Mouse (Mus musculus) forebrain, embryonic 12.5 days (tissue): ENCODE measurements around the gene Tmem176a. TPM values are rescaled to one million over a fixed set of nuclear protein-coding genes. Genes with fewer than 3 reads are reported as not detected.
"Not testable (repeated sequence)": the region's sequence is repeated elsewhere in the genome, so short reads cannot be mapped to it uniquely, and the experiment has no call there.

Experiments used
- ATAC-seq: fragments of 200-750 bp; cut with Nextera tagmentation; 2 replicates; pipeline ENCODE4 v1.8.0; 2017; ENCODE audit warnings: moderate TSS enrichment; ENCODE audit not compliant: low FRiP score
- H3K27ac ChIP-seq: fragments of 300-500 bp; sonication (generic); 2 replicates; pipeline ENCODE4 v1.5.1; 2016; ENCODE audit warnings: mild to moderate bottlenecking
- H3K27me3 ChIP-seq: fragments of 300-500 bp; sonication (generic); 2 replicates; pipeline ENCODE4 v1.6.1; 2016; ENCODE audit warnings: mild to moderate bottlenecking
- H3K36me3 ChIP-seq: fragments of 300-500 bp; sonication (generic); replicated peaks from 2 replicates; pipeline ENCODE4 v1.6.1; 2016; ENCODE audit warnings: mild to moderate bottlenecking
- H3K4me1 ChIP-seq: fragments of 300-500 bp; sonication (generic); 2 replicates; pipeline ENCODE4 v1.6.1; 2016
- H3K4me2 ChIP-seq: fragments of 300-500 bp; sonication (generic); 2 replicates; pipeline ENCODE4 v1.6.1; 2016; ENCODE audit warnings: mild to moderate bottlenecking, moderate library complexity
- H3K4me3 ChIP-seq: fragments of 300-500 bp; sonication (generic); replicated peaks from 2 replicates; pipeline ENCODE4 v1.5.1; 2016; ENCODE audit warnings: mild to moderate bottlenecking
- H3K9ac ChIP-seq: fragments of 300-500 bp; sonication (generic); 2 replicates; pipeline ENCODE4 v1.6.1; 2016; ENCODE audit warnings: mild to moderate bottlenecking
- H3K9me3 ChIP-seq: fragments of 300-500 bp; sonication (generic); 2 replicates; pipeline ENCODE4 v1.6.1; 2016
- WGBS: fragments of 180-500 bp; shearing (Covaris S2); methylation state at CpG from one replicate; pipeline ENCODE4 v1.1.7; 2016; 5-methylcytosine and 5-hydroxymethylcytosine counted together
- polyA plus RNA-seq: library from polyadenylated mRNA; unstranded; fragments of >200 nt; fragmentation: Nextera tagmentation; extraction: Ambion mirVana; gene quantifications from 2 replicates; pipeline ENCODE4 v1.2.1, GENCODE M21; 2016

Tmem176a gene
- polyA plus RNA-seq, 1 experiment from 2014 or later: 16.7 TPM

DNA sequence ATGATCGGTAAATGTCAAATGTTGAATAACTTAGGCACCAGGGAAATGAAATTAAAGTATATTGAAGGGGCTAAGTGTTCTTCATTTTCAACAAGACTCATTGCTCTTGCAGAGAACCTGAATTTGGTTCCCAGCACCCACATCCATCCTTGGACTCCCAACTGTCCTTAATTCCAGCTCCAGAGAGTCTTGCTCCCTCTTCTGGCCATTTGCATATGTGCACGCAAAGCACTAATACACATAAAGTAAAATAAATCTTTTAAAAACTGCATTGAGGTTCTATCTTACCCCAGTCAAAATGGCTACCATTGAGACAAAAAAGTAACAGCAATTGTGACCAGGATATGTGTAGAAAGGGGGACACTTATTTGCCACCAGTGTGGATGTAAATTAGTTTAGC is 13.4 kb downstream of the Tmem176a start:
- peaks cover 2% of the 10 kb centered on the region; the same call in 1 of the 2 replicates for H3K27me3 ChIP-seq
- no peak for ATAC-seq
- no peak overlapping the region for H3K27ac ChIP-seq
- WGBS: 95% methylated on average over 2 of the region's 2 CpGs
- H3K36me3 ChIP-seq: no peaks in the 10 kb centered on the region
- H3K9me3 ChIP-seq: no peaks in the 10 kb centered on the region
- H3K4me3 ChIP-seq: no peak overlapping the region
- peaks cover 7% of the 10 kb centered on the region for H3K4me1 ChIP-seq
- no peak overlapping the region for H3K9ac ChIP-seq
- no peak overlapping the region for H3K4me2 ChIP-seq

DNA sequence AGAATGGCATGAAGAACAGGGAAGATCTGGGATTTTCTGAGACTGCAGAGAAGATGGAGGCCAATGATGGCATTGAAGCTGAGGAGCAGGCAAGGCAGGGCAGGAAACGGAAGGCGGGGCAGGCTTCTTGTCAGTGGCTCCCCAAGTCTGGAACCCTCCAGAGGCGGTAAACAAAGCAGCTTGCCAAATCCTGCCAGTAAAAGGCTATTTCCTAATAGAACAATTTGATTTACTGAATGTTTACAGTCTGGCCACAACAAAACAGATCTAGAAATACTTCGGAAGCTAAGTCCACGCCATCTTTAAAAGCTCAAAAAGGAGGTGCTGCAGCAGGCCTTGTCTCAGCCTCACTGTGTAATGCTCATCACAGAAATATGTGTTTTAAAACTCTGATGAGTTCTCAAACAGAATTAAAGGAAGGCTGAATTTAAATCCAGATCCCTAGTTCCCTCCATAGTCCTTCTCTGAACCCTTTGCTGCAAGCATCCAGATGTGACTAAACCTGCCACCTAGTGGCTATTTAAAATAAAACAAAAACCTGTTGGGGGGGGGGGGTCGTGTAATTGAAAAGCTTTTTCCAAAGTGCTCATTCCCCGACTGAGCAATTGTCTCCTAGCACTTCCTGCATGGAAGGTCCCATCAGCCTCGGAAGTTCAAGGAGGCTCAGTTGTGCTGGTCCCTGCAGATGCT is 17.0 kb downstream of the Tmem176a start:
- H3K36me3 ChIP-seq: no peaks in the 10 kb centered on the region
- H3K27ac ChIP-seq: no peak overlapping the region
- H3K27me3 ChIP-seq: peaks cover 36% of the 10 kb centered on the region
- H3K4me3 ChIP-seq: no peak overlapping the region
- 49% methylated on average over 8 of the region's 8 CpGs for WGBS
- H3K4me1 ChIP-seq: peaks cover 2% of the 10 kb centered on the region; the same call in 1 of the 2 replicates
- H3K9ac ChIP-seq: no peak overlapping the region
- ATAC-seq: no peak
- H3K9me3 ChIP-seq: no peaks in the 10 kb centered on the region
- no peak overlapping the region for H3K4me2 ChIP-seq

DNA sequence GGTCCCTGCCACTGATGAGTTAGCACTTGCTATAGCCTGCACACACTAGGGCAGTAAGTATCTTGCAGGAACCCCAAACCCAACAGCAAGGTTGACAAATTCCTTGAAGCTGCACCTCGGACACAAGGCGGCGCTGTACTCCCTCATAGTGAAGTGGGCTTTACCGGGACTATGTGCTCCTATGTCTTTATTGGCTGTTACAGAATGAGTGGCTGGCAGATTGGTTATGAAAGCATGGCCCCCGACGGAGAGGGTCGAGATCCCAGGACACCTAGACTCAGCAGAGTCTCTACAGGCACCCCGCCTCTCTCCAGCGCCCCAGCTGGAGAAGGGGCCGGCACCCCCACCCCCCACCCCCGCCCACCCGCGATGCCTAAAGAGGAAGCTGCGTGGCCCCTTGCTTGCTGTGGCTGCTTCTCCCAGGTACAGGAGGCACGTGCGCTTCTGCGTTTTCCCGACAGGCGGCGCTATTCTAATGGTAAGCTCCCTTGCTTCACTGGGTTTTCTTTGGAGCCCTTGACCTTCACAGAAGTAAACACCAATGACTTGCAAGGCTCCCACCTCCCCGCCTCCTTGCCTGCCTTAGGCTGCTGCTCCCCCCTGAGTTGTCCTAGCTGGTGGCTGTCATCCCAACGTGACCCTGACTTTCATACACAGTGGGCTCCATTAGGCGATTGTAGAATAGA is 19.6 kb downstream of the Tmem176a start:
- Histone ChIP-seq H3K4me3 (no peak overlapping the region), H3K4me1 (peaks cover 2% of the 10 kb centered on the region; the same call in 1 of the 2 replicates), H3K4me2 (peak overlapping the region; percentile 42), H3K9ac (no peak overlapping the region), H3K27me3 (peaks cover 57% of the 10 kb centered on the region), H3K27ac (no peak overlapping the region), H3K9me3 (no peaks in the 10 kb centered on the region), H3K36me3 (no peaks in the 10 kb centered on the region)
- WGBS: 8% methylated on average over 23 of the region's 23 CpGs
- peak; percentile 27; the same call in 1 of the 2 replicates for ATAC-seq

DNA sequence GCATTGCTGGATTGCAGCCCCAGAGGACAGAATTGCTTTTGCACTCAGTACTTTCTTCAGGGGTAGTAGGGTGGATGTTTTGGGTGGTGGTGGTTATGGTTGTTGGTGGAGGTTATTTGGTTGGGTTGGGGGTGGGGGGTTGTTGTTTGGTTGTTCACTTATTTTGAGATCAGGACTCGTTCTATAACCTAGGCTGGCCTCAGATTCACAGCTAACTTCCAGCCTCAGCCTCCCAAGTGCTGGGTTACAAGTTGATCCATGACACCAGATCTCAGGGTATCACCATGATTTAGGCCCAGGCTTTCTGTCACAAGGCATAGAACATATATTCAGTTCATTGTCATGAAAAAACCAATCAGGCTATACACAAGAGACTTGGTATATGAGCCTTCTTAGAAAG is 20.1 kb downstream of the Tmem176a start:
- no peak overlapping the region for H3K27ac ChIP-seq
- no peak overlapping the region for H3K9ac ChIP-seq
- WGBS: 73% methylated on average over 1 of the region's 1 CpGs
- H3K36me3 ChIP-seq: no peaks in the 10 kb centered on the region
- H3K27me3 ChIP-seq: peaks cover 62% of the 10 kb centered on the region
- ATAC-seq: no peak
- H3K9me3 ChIP-seq: no peaks in the 10 kb centered on the region
- peaks cover 2% of the 10 kb centered on the region; the same call in 1 of the 2 replicates for H3K4me1 ChIP-seq
- H3K4me2 ChIP-seq: no peak overlapping the region
- no peak overlapping the region for H3K4me3 ChIP-seq

DNA sequence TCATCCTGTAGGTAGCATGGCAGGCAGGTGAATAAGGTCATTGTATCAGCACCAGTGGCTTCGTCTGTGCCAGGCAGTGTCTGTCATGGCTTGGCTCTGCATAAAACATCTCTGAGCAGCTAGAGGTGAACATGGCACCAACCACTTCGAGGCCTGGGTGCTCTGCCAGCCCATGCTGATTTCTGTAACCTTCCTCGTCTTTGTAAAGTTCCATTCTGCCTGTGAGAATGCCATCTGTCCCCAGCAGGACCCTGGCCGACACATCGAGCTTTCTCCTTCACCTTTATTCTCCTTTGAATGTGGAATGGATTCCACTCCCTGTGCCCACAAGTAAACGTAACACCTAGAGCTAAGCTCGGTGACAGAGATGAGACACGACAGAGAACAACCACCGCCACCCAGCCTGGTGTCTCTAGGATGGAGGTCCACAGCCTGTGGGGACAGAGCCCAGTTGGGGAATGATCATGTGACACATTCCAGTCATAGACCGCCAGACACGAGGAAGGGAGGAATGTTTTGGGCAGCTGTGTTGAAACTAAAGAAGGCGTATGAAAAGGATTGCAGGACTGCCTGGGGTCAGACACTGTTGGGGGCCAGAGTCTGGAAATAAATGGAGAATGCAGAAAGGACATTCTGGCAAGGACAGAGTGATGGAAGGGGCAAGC is 21.0 kb downstream of the Tmem176a start:
- no peak overlapping the region for H3K27ac ChIP-seq
- no peak for ATAC-seq
- H3K9ac ChIP-seq: no peak overlapping the region
- H3K9me3 ChIP-seq: no peaks in the 10 kb centered on the region
- H3K4me2 ChIP-seq: no peak overlapping the region
- H3K4me1 ChIP-seq: peaks cover 8% of the 10 kb centered on the region
- 79% methylated on average over 12 of the region's 12 CpGs for whole genome bisulfite sequencing
- H3K27me3 ChIP-seq: peaks cover 62% of the 10 kb centered on the region
- no peak overlapping the region for H3K4me3 ChIP-seq
- no peaks in the 10 kb centered on the region for H3K36me3 ChIP-seq

DNA sequence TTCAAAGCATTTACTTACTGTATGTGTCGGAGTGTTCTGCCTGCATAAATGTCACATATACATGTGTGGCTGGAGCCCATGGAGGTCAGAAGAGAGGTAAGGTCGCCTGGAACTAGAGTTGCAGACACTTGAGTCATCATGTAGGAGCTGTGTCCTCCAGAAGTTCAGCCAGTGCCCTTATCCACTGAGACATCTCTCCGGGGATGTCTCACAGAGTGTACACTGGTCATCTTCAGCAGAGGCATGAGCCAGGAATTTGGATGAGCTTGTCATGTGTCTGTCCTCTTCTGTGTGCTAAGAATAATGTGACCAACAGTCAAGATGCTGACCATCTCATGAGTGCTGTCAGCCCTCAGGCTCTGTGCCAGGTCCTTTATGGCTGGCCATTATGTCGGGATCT is 22.1 kb downstream of the Tmem176a start:
- H3K9me3 ChIP-seq: no peaks in the 10 kb centered on the region
- H3K27me3 ChIP-seq: peaks cover 70% of the 10 kb centered on the region
- no peak for ATAC-seq
- no peak overlapping the region for H3K4me3 ChIP-seq
- no peaks in the 10 kb centered on the region for H3K36me3 ChIP-seq
- no peak overlapping the region for H3K9ac ChIP-seq
- no peak overlapping the region for H3K4me2 ChIP-seq
- H3K4me1 ChIP-seq: peaks cover 18% of the 10 kb centered on the region
- H3K27ac ChIP-seq: no peak overlapping the region
- 82% methylated on average over 4 of the region's 4 CpGs for WGBS

DNA sequence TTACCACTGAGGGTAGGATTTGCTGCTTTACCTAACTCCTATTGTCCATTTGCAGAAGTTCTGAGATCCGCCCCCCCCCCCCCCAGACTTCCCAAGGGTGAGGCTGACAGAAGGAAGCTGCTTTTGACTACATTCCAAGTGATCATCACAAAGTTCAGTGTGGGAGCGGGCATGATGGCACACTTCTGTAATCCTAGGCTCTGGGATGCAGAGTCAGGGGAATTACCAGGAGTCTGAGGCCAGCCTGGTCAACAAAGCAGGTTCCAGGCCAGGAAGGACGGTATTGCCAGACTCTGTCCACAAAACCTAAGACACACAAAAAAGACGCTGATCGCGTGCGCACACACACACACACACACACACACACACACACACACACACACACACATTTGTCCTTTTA is 22.8 kb downstream of the Tmem176a start:
- ATAC-seq: no peak
- Histone ChIP-seq H3K27ac (no peak overlapping the region), H3K4me2 (no peak overlapping the region), H3K27me3 (peaks cover 76% of the 10 kb centered on the region), H3K9me3 (no peaks in the 10 kb centered on the region), H3K4me1 (peaks cover 18% of the 10 kb centered on the region), H3K9ac (no peak overlapping the region), H3K36me3 (no peaks in the 10 kb centered on the region), H3K4me3 (no peak overlapping the region)
- 84% methylated on average over 7 of the region's 7 CpGs for WGBS

DNA sequence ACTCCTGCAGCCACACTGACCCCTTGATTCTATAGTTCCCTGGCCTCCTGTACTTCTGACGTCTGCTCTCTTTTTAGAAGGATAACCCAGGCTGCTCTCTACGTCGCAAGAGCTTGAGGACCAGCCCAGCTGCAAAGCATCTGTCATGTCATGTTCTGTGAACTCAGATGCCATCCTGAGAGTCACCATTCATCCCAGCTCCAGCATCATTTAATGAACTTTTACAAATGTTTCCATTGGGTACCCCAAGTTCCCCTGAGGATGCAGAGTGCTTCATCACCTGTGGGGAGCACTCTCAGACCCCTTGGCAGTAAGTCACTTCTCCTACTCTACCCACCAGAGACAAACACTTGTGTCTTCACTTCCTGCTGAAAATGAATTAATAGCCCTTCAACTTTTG is 23.5 kb downstream of the Tmem176a start:
- Histone ChIP-seq H3K27me3 (peaks cover 81% of the 10 kb centered on the region), H3K4me1 (peaks cover 18% of the 10 kb centered on the region), H3K36me3 (no peaks in the 10 kb centered on the region), H3K9ac (no peak overlapping the region), H3K4me3 (no peak overlapping the region), H3K9me3 (no peaks in the 10 kb centered on the region), H3K27ac (no peak overlapping the region), H3K4me2 (no peak overlapping the region)
- WGBS: 79% methylated on average over 3 of the region's 3 CpGs
- no peak for ATAC-seq

DNA sequence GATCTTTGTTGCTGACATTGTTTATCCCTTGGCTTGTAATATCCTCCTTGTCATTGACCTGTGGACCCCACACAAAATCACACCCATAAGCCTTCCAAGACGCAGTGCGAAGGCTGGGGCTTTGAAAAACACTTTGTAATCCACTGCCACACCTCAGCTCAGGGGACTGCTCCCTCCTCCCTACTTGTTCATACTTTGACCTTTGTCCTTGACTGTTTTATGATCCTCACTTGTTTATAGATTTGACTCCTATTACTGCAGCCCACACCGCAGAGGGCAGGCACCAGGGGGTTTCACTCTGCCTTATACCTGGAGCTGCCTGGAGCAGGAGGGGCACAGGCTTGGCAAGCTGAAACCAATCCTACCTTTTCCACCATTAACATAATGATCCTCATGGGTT is 24.0 kb downstream of the Tmem176a start:
- Histone ChIP-seq H3K9me3 (no peaks in the 10 kb centered on the region), H3K36me3 (no peaks in the 10 kb centered on the region), H3K4me3 (no peak overlapping the region), H3K4me2 (no peak overlapping the region), H3K27ac (no peak overlapping the region), H3K9ac (no peak overlapping the region), H3K27me3 (peaks cover 81% of the 10 kb centered on the region), H3K4me1 (peaks cover 18% of the 10 kb centered on the region)
- 75% methylated on average over 3 of the region's 3 CpGs for WGBS
- no peak for ATAC-seq

DNA sequence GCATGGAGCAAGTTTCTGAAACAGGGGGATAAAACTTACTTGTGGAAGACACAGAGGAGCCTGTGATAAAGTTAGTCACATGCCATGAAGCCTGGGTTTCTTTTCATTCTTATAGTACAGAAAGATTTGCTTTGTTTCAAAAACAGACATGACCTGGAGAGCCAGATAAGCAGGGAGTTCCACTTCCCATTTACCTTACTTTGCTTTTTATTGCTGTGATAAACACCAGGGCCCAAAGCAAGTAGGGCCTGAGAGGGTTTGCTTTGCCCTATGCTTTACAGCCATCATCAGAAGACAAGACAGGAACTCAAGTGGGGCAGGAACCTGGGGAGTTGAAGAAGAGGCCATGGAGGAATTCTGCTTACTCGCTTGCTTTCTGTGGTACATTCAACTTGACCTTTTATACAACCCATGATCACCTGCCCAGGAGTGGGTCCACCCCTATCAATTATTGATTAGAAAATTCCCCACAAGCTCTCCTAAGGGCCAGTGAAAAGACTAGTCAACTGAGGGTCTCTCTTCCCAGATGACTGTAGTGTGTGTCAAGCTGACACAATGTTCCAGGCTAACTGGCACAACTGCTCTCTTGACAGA is 24.5 kb downstream of the Tmem176a start:
- peaks cover 18% of the 10 kb centered on the region for H3K4me1 ChIP-seq
- H3K4me3 ChIP-seq: no peak overlapping the region
- H3K36me3 ChIP-seq: no peaks in the 10 kb centered on the region
- WGBS: 90% methylated on average over 1 of the region's 1 CpGs
- peaks cover 81% of the 10 kb centered on the region for H3K27me3 ChIP-seq
- H3K4me2 ChIP-seq: no peak overlapping the region
- H3K9me3 ChIP-seq: no peaks in the 10 kb centered on the region
- H3K9ac ChIP-seq: no peak overlapping the region
- H3K27ac ChIP-seq: no peak overlapping the region
- ATAC-seq: no peak

DNA sequence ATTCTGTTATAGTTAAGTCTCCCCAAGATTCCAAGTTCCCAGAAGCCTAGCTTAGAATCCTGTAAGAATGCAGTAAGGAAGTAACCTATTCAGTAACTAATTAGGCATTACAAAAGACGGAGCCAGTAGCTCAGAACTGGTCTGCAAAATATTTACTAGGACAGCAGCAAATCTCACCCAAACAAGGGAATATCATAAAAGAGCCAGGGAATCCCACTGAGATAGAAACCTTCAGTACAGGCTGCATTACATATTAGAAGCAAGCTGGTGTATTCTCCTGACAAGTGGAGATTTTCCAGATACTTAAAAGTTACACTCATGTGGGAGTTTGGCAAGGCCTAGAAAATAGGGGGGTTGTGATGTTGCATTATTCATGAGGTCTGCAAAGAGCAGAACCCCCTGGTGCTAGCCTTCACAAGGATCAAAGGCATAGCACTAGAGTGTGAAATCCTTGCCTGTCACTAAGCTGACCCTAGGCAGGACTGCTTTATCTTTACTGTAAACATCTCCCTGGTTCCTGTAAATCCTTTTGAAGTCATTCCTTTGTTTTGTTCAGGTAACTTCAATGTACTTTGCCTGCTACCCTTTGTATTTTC is 25.7 kb downstream of the Tmem176a start:
- H3K9me3 ChIP-seq, H3K4me2 ChIP-seq, ATAC-seq, H3K27ac ChIP-seq, H3K9ac ChIP-seq, H3K36me3 ChIP-seq, H3K4me3 ChIP-seq: not testable (repeated sequence)
- Histone ChIP-seq H3K4me1 (peaks cover 16% of the 10 kb centered on the region), H3K27me3 (peaks cover 81% of the 10 kb centered on the region)
- WGBS: 10% methylated on average over 1 of the region's 1 CpGs

DNA sequence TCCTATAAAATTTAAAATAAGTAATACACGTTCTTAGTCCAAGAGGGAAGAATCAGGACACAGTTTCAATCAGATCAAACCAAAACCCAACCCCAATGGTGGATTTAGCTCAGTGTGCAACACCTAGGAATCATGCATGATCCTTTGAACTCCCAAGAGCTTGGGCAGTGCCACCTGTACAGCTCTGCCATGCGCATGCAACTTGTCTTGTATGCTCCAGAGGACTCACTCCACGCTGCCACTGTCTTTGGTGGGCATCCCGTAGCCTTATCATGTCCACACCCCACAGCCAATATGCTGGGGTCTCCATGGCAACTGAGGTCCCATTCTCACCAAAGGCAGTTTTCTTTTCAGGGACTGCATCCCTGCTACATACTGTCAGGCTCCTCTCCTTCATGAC is 26.4 kb downstream of the Tmem176a start:
- Histone ChIP-seq H3K4me1 (peaks cover 16% of the 10 kb centered on the region), H3K4me2 (no peak overlapping the region; the same call in 1 of the 2 replicates), H3K27me3 (peaks cover 80% of the 10 kb centered on the region), H3K9me3 (no peaks in the 10 kb centered on the region), H3K36me3 (no peaks in the 10 kb centered on the region), H3K27ac (no peak overlapping the region), H3K9ac (no peak overlapping the region), H3K4me3 (no peak overlapping the region)
- ATAC-seq: no peak
- WGBS: 44% methylated on average over 4 of the region's 4 CpGs
